Mouse (Mus musculus): ENCODE data around the gene Dusp2. TPM values are rescaled to one million over a fixed set of nuclear protein-coding genes. Genes with fewer than 3 reads are reported as not detected.
"Not testable (repeated sequence)": the region's sequence is repeated elsewhere in the genome, so short reads cannot be mapped to it uniquely, and the experiment has no call there.

Dusp2 gene
- polyA plus RNA-seq (2014; fragmentation: Nextera tagmentation; extraction: Ambion mirVana): 3.2 and 3.8 TPM in 2 replicates

- ATAC-seq (ENCODE audit: insufficient number of reproducible peaks, insufficient read depth, low FRiP score, low read depth): peak; percentile 50
- WGBS: under 1% methylated on average over 73 of the region's 76 CpGs
- no peak within 1 kb of the TSS for H3K27ac ChIP-seq (ENCODE audit: low read length)
Measured at GRCm38 (mm10) chr2:127335767-127336496, at the start of gene Dusp2. Gene Dusp2 (plus strand): TSS chr2:127336159.

DNA sequence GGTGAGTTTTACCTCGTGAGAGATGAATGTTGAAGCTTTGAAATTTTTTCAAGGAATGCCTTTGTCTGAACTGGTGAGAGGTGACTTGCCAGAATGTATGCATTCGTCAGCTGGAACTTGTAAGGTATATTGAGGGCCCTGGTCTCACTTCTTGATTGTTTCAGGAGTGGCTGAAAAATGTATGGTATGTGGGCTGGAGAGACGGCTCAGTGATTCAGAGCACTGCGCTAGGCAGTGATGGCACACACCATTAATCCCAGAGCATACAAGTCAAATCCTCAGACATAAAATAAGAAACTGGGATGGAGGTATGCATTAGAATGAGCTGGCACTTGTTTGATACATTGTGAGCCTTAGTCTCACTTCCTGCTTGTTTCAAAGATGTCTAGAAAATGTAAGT, 43.7 kb upstream of the Dusp2 start:
- Histone ChIP-seq H3K27me3 (ENCODE audit: control insufficient read depth, insufficient read depth, low read length) (no peaks in the 10 kb centered on the region), H3K9ac (replicated peaks; ENCODE audit: low read depth, low read length) (no peak overlapping the region), H3K36me3 (ENCODE audit: control insufficient read depth, insufficient read depth, low read length) (peaks cover 43% of the 10 kb centered on the region), H3K4me3 (ENCODE audit: low read depth, low read length) (no peak overlapping the region), H3K9me3 (ENCODE audit: control insufficient read depth, low read depth, low read length) (no peaks in the 10 kb centered on the region), H3K27ac (ENCODE audit: low read length) (no peak overlapping the region), H3K4me2 (replicated peaks; ENCODE audit: low read depth, low read length) (no peak overlapping the region), H3K4me1 (ENCODE audit: control insufficient read depth, insufficient read depth, low read length) (no peaks in the 10 kb centered on the region)
- 63% methylated on average over 4 of the region's 4 CpGs for WGBS
- no peak for ATAC-seq (ENCODE audit: insufficient number of reproducible peaks, insufficient read depth, low FRiP score, low read depth)

More at GRCm38 (mm10) chr2:127335767-127336496, at the start of gene Dusp2:
- Histone ChIP-seq H3K4me1 (ENCODE audit: control insufficient read depth, insufficient read depth, low read length) (no peaks in the 10 kb centered on the region), H3K4me2 (replicated peaks; ENCODE audit: low read depth, low read length) (peak within 1 kb of the TSS; percentile 81), H3K9ac (replicated peaks; ENCODE audit: low read depth, low read length) (no peak within 1 kb of the TSS; the same call in 1 of the 2 replicates), H3K4me3 (ENCODE audit: low read depth, low read length) (peak within 1 kb of the TSS; percentile 37), H3K27me3 (ENCODE audit: control insufficient read depth, insufficient read depth, low read length) (peaks cover 6% of the 10 kb centered on the region; the same call in 1 of the 2 replicates), H3K36me3 (ENCODE audit: control insufficient read depth, insufficient read depth, low read length) (no peaks in the 10 kb centered on the region), H3K9me3 (ENCODE audit: control insufficient read depth, low read depth, low read length) (no peaks in the 10 kb centered on the region)

DNA sequence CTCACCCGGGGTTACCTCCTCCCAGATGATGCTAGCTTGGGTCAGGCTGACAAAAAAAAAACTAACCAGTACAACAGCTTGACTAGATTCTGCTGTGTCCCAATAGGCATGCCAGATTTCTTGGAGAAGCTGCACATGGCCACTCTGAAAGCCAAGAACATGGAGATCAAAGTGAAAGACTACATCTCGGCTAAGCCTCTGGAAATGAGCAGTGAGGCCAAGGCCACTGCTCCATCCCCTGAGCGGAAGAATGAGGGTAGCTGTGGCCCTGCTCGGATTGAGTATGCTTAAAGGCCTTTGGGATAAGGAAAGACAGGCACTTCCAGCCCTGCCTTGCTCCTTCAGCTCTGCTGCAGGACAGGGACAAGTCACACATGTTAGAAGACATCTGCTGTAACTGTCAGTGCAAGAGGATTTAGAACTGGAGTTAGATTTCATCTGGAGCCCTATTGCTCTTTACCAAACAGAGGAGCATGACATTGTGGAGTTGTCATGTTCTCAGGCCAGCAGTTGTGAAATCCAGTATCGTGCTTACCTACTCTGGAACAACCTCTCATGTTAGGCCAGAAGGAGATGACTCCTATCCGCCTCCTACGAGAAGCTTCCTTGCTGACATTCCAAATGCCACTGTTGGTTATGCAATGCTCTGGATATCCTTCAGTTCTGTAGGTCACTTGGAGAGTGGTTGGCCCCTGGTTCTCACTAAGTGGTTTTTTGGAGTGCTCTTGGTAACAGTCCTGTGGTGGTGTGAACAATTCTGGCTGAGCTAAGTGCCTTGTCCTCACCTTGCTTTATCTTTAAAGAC, 38.8 kb upstream of the Dusp2 start:
- Histone ChIP-seq H3K27me3 (ENCODE audit: control insufficient read depth, insufficient read depth, low read length) (no peaks in the 10 kb centered on the region), H3K4me2 (replicated peaks; ENCODE audit: low read depth, low read length) (no peak overlapping the region), H3K4me1 (ENCODE audit: control insufficient read depth, insufficient read depth, low read length) (no peaks in the 10 kb centered on the region), H3K9me3 (ENCODE audit: control insufficient read depth, low read depth, low read length) (no peaks in the 10 kb centered on the region), H3K27ac (ENCODE audit: low read length) (no peak overlapping the region), H3K36me3 (ENCODE audit: control insufficient read depth, insufficient read depth, low read length) (peaks cover 40% of the 10 kb centered on the region), H3K4me3 (ENCODE audit: low read depth, low read length) (no peak overlapping the region), H3K9ac (replicated peaks; ENCODE audit: low read depth, low read length) (no peak overlapping the region)
- no peak for ATAC-seq (ENCODE audit: insufficient number of reproducible peaks, insufficient read depth, low FRiP score, low read depth)
- WGBS: 92% methylated on average over 7 of the region's 7 CpGs

GRCm38 (mm10) chr2:127298056-127298455, 37.9 kb upstream of the Dusp2 start:
- no peak overlapping the region for H3K4me2 ChIP-seq (replicated peaks; ENCODE audit: low read depth, low read length)
- no peaks in the 10 kb centered on the region for H3K27me3 ChIP-seq (ENCODE audit: control insufficient read depth, insufficient read depth, low read length)
- no peaks in the 10 kb centered on the region for H3K9me3 ChIP-seq (ENCODE audit: control insufficient read depth, low read depth, low read length)
- H3K4me3 ChIP-seq (ENCODE audit: low read depth, low read length): no peak overlapping the region
- no peaks in the 10 kb centered on the region for H3K4me1 ChIP-seq (ENCODE audit: control insufficient read depth, insufficient read depth, low read length)
- H3K9ac ChIP-seq (replicated peaks; ENCODE audit: low read depth, low read length): no peak overlapping the region
- H3K36me3 ChIP-seq (ENCODE audit: control insufficient read depth, insufficient read depth, low read length): peaks cover 37% of the 10 kb centered on the region
- 91% methylated on average over 1 of the region's 1 CpGs for WGBS
- ATAC-seq (ENCODE audit: insufficient number of reproducible peaks, insufficient read depth, low FRiP score, low read depth): no peak
- H3K27ac ChIP-seq (ENCODE audit: low read length): no peak overlapping the region

DNA sequence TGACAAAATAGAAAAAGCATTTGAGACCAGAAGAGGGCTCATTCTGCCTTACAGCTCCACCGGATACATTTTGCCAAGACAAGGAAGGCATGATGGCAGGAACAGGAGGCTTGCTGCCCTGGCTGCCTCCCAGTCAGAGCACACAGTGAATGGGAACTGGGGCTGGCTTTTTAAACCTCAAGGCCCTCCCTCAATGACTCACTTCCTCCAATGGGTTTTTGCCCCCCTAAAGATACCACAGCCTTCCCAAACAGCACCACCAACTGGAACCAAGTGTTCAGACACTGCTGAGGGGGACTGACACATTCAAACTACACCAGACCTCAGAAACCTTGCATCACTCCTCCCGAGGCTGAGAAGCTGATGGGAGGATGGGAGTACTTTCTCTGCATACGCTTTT, 35.3 kb upstream of the Dusp2 start:
- no peaks in the 10 kb centered on the region for H3K9me3 ChIP-seq (ENCODE audit: control insufficient read depth, low read depth, low read length)
- H3K4me3 ChIP-seq (ENCODE audit: low read depth, low read length): no peak overlapping the region
- no peak overlapping the region for H3K9ac ChIP-seq (replicated peaks; ENCODE audit: low read depth, low read length)
- H3K4me1 ChIP-seq (ENCODE audit: control insufficient read depth, insufficient read depth, low read length): no peaks in the 10 kb centered on the region
- H3K27me3 ChIP-seq (ENCODE audit: control insufficient read depth, insufficient read depth, low read length): no peaks in the 10 kb centered on the region
- H3K27ac ChIP-seq (ENCODE audit: low read length): no peak overlapping the region
- whole genome bisulfite sequencing: 77% methylated on average over 3 of the region's 3 CpGs
- peaks cover 23% of the 10 kb centered on the region for H3K36me3 ChIP-seq (ENCODE audit: control insufficient read depth, insufficient read depth, low read length)
- ATAC-seq (ENCODE audit: insufficient number of reproducible peaks, insufficient read depth, low FRiP score, low read depth): no peak
- no peak overlapping the region for H3K4me2 ChIP-seq (replicated peaks; ENCODE audit: low read depth, low read length)

- no peak for ATAC-seq (ENCODE audit: insufficient number of reproducible peaks, insufficient read depth, low FRiP score, low read depth)
- Histone ChIP-seq H3K4me1 (ENCODE audit: control insufficient read depth, insufficient read depth, low read length) (no peaks in the 10 kb centered on the region), H3K27ac (ENCODE audit: low read length) (no peak overlapping the region), H3K9ac (replicated peaks; ENCODE audit: low read depth, low read length) (no peak overlapping the region), H3K27me3 (ENCODE audit: control insufficient read depth, insufficient read depth, low read length) (no peaks in the 10 kb centered on the region), H3K4me2 (replicated peaks; ENCODE audit: low read depth, low read length) (no peak overlapping the region), H3K4me3 (ENCODE audit: low read depth, low read length) (no peak overlapping the region), H3K9me3 (ENCODE audit: control insufficient read depth, low read depth, low read length) (no peaks in the 10 kb centered on the region), H3K36me3 (ENCODE audit: control insufficient read depth, insufficient read depth, low read length) (peaks cover 17% of the 10 kb centered on the region)
- WGBS: 91% methylated on average over 3 of the region's 3 CpGs
Measured at GRCm38 (mm10) chr2:127301883-127302282, 34.1 kb upstream of the Dusp2 start.

DNA sequence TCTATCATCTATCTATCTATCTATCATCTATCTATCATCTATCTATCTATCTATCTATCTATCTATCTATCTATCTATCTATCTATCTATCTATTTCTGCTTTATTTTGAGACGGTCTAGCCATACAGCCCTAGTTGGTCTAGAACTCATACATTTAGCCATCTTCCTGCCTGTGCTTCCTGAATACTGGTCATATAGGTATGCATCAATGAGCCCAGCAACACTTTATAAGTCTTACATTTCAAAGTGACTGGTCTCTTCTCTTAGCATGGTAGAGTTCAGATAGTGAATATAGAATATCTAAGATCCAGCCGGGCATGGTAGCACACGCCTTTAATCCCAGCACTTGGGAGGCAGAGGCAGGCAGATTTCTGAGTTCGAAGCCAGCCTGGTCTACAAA, 31.8 kb upstream of the Dusp2 start:
- ATAC-seq (ENCODE audit: insufficient number of reproducible peaks, insufficient read depth, low FRiP score, low read depth); H3K36me3 ChIP-seq (ENCODE audit: control insufficient read depth, insufficient read depth, low read length); H3K4me3 ChIP-seq (ENCODE audit: low read depth, low read length); H3K4me2 ChIP-seq (replicated peaks; ENCODE audit: low read depth, low read length); H3K4me1 ChIP-seq (ENCODE audit: control insufficient read depth, insufficient read depth, low read length); H3K9me3 ChIP-seq (ENCODE audit: control insufficient read depth, low read depth, low read length); H3K27ac ChIP-seq (ENCODE audit: low read length); H3K9ac ChIP-seq (replicated peaks; ENCODE audit: low read depth, low read length); H3K27me3 ChIP-seq (ENCODE audit: control insufficient read depth, insufficient read depth, low read length): not testable (repeated sequence)
- WGBS: 94% methylated on average over 4 of the region's 4 CpGs

DNA sequence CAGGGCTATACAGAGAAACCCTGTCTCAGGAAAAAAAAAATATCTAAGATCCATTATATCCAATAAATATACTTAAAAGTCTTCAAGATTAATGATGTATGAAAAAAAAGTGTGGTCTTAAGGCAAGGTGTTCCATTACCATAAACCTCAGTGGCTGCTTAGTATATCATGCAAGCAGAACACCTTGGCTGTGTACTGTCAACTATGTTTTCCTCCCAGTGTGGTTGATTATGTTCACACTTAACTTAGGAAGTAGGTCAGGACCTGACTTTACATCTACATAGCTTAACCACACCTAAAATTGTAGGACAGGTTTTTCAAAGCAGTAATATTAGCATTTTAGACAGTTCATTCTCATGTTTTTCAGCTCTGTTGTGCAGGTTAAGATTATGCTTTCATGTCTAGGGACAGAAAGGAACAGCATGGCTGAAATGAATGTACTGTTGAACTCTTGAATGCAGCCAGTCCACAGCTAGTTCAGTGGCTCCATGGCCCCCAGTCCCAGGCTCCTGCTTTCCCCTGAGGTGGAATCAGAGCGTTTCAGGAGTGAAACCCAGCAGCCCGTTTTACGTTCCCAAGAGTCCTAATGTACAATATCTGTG, 31.2 kb upstream of the Dusp2 start:
- ATAC-seq (ENCODE audit: insufficient number of reproducible peaks, insufficient read depth, low FRiP score, low read depth): no peak
- WGBS: 84% methylated on average over 3 of the region's 3 CpGs
- no peak overlapping the region for H3K4me3 ChIP-seq (ENCODE audit: low read depth, low read length)

More for the DNA sequence above, 31.2 kb upstream of the Dusp2 start:
- Histone ChIP-seq H3K4me2 (replicated peaks; ENCODE audit: low read depth, low read length) (no peak overlapping the region), H3K9me3 (ENCODE audit: control insufficient read depth, low read depth, low read length) (no peaks in the 10 kb centered on the region), H3K36me3 (ENCODE audit: control insufficient read depth, insufficient read depth, low read length) (no peaks in the 10 kb centered on the region; the same call in 1 of the 2 replicates), H3K4me1 (ENCODE audit: control insufficient read depth, insufficient read depth, low read length) (no peaks in the 10 kb centered on the region), H3K27ac (ENCODE audit: low read length) (no peak overlapping the region), H3K9ac (replicated peaks; ENCODE audit: low read depth, low read length) (no peak overlapping the region), H3K27me3 (ENCODE audit: control insufficient read depth, insufficient read depth, low read length) (no peaks in the 10 kb centered on the region)

Measured in stomach, embryonic 14.5 days (tissue).